Mouse (Mus musculus) adipocyte (in vitro differentiated cells): Measurements from ENCODE around the gene Kdm1b.
A peak's percentile ranks its signal among the peaks of the same experiment; 100 is the strongest.

ENCODE experiments used
- DNase-seq: peaks from one replicate; pipeline ENCODE4 v3.0.0-alpha.2; 2016; ENCODE audit warnings: low spot score

The Kdm1b gene

GRCm38 (mm10) chr13:47062756-47063155 is 19.5 kb downstream of the Kdm1b start:
- no peak for DNase-seq

- no peak for DNase-seq
Observed at GRCm38 (mm10) chr13:47063985-47064760, 20.9 kb downstream of the Kdm1b start.

DNA sequence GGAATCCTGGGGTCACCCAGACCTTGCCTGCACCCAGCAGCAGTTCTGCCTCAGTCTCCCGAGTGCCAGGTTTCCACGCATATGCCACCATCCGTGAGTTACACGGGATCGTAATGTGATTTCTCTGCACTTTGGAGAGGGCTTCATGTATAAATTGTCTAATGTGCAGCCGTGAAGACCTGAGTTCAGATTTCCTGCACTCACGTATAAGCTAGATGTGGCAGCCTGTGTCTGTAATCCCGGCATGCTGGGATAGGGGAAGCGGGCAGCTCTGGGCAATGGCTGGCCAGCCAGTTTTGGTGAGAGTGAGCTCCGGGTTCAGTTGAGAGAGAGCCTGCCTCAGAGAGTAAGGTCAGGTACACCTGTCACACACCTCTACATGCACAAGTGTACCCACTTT is 23.2 kb downstream of the Kdm1b start:
- DNase-seq = no peak

- DNase-seq = no peak
Observed at GRCm38 (mm10) chr13:47067001-47067400, 23.7 kb downstream of the Kdm1b start.

DNA sequence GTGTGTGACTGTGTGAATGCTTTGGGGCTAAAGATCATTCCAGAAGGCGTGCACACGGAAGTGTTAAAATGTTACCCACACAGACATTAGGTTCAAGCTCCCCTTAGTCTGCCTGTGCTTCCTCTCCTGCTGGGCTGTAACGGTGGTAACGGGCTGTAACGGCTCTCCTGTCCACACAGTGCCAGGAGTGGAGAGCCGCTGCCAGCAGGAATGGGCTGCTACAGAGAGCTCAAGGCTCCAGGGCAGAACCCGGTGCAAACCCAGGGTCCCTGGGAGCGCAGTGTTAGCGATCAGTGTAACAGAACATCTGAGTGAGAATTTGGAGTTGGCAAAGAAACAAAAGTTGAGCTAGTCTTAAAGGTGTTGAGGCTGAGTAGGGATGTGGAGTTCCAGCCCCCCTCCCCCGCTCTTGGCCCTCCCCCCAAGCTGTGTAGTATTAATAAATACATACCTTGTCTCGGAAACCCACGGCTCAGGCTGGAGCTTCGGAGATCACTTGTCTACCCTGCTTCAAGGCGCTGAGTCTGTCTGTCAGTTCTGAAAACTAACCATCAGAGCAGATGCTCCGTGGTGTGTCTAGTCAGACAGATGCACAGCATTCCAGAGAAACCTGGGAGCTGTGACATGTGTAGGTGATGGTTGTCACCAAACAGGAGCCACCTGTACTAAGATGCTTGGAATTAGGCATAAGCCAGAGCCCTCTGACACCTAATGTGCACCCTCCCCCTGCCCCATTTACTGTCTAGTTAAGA is 27.2 kb downstream of the Kdm1b start:
- DNase-seq = no peak

DNA sequence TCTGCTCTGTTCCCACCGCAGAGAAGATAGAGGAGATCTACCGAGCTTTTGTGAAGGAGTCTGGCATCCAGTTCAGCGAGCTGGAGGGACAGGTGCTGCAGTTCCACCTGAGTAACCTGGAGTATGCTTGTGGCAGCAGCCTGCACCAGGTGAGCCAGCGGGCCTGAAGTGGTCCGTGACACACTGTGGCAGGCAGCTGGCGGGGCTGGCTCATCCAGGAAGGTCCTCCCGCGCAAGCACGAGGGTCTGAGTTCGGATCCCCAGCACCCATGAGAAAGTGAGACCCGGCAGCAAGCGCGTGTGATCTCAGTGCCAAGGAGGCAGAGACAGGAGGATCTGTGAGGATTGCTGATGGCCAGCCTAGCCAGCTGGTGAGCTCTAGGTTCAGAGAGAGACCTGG is 28.6 kb downstream of the Kdm1b start:
- DNase-seq = no peak

DNA sequence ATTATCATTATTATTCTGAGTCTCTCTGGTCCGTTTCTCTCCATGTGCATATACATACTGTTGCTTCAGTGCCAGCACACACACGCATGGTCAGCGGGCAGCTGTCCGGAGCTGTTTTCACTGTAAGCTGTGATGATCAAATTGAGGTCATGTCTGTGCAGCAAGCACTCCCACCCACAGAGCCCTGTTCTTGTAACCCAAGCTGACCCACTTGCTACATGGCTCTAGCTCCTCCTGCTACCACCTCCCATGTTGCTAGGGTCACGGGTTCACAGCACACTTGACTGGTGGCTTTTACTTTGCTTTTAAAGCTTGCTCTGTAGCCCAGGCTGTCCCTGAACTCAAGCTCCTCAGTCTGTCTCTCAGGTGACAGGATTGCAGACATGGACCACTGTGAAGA is 29.2 kb downstream of the Kdm1b start:
- no peak for DNase-seq

DNA sequence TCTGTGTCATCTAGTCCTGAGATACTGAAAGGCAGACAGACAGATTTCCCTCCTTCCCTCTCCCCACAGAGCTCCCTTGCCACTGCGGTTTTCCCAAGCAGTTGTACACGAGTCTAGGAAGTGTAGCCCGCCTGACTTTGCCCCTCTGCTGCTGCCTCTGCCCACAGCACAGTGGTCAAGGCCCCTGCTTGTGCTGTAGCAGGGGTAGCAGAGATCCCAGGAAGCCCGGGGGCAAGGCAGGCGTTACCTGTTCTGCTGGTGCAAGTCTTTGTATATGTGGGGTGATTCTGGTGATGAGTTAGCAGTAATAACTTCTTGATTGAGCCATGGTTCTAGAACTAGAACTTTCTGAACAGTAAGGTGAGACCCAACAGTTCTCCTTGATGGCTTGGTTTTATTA is 32.9 kb downstream of the Kdm1b start:
- no peak for DNase-seq

- DNase-seq = no peak
Observed at GRCm38 (mm10) chr13:47077367-47077766, 34.1 kb downstream of the Kdm1b start.

DNA sequence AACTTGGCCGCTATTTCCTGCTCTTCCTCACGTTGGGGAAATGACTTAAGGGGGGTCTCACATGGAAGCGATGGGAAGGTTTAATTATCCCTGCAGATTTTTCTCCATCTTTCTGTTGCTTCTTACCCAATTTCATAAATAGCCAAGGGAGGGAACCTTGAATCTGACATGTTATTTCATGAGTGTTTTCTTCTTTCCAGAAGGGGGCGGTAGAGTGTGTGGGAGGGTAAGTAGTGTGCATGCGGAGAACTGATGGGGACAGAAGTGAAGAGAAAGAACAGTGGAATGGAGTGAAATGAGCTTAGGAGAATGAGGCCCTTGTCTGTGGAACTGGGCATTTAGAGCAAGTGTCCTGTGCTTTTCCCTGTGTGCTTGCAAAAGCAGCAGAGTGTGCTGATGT is 35.5 kb downstream of the Kdm1b start:
- DNase-seq = peak; percentile 11

GRCm38 (mm10) chr13:47080905-47081505 is 37.7 kb downstream of the Kdm1b start:
- DNase-seq = no peak

- no peak for DNase-seq
Observed at GRCm38 (mm10) chr13:47088433-47088832, 45.1 kb downstream of the Kdm1b start.

- no peak for DNase-seq
Observed at GRCm38 (mm10) chr13:47089271-47089670, 46.0 kb downstream of the Kdm1b start.

DNA sequence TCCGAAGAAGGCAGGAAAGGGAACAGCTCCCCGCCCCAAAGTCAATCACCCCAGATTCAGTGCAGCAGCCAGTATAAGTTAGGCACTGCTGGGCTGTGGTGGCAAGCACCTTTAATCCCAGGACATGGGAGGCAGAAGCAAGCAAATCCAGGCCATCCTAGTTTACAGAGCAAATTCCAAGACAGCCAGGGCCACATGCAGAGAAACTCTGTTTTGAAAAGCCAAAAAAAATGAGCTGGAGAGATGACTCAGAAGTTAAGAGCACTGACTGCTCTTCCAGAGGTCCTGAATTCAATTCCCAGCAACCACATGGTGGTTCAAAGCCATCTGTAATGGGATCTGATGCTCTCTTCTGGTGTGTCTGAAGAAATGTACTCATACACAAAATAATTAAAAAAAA is 50.5 kb downstream of the Kdm1b start:
- DNase-seq = no peak

- peak; percentile 10 for DNase-seq
Observed at GRCm38 (mm10) chr13:47096591-47096990, 53.3 kb downstream of the Kdm1b start.

- DNase-seq = no peak
Observed at GRCm38 (mm10) chr13:47099265-47099664, 56.0 kb downstream of the Kdm1b start.

- DNase-seq = no peak
Observed at GRCm38 (mm10) chr13:47100587-47100986, 57.3 kb downstream of the Kdm1b start.

DNA sequence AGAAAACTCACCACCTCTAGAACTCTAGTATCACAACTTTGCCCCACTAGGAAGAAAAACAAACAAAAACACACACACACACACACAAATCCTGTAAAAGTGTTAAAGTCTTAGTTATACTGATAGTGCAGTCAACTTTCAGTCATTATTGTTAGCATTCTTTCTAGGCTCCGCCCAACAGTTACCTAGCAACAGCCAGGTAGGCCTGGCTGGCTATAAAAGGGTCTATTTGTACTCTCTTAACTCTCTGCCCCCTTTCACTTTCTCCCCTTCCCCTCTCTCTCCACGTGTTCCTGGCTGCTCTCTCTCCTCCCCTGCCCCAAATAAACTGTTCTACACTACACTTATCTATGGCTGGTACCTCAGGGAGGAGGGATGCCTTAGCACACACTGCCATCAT is 60.8 kb downstream of the Kdm1b start:
- DNase-seq = no peak

DNA sequence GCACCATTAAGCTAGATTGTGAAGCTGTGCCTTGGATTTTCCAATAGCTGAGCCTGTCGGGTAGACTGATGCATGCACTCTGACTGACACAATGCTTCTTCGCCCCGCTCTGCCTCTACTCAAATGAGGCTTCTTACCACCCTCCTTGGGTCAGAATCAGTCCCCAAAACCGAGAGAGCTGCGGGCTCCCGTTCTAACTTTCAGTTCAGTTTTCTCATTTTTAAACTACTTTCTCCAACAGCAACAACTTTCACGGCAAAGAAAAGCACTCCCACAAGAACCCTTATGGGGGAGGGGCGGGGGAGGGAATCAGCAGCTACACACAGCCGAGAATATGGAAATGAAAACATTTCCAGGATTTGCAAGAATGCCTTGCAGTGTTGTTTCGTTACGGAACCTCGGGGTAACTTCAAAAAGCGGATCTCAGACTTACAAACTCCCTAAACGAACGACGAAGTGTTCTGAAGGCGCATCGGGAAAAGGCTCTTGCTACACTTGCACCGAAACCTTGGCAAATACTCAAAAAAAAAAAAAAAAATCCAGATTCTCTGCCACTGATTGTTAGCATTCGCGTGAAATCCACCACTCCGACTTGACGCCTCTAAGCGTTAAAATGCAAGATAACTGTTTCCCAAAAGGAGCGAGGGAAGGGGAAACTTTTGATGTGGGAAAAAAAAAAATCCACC is 61.7 kb downstream of the Kdm1b start:
- DNase-seq = peak; percentile 74

DNA sequence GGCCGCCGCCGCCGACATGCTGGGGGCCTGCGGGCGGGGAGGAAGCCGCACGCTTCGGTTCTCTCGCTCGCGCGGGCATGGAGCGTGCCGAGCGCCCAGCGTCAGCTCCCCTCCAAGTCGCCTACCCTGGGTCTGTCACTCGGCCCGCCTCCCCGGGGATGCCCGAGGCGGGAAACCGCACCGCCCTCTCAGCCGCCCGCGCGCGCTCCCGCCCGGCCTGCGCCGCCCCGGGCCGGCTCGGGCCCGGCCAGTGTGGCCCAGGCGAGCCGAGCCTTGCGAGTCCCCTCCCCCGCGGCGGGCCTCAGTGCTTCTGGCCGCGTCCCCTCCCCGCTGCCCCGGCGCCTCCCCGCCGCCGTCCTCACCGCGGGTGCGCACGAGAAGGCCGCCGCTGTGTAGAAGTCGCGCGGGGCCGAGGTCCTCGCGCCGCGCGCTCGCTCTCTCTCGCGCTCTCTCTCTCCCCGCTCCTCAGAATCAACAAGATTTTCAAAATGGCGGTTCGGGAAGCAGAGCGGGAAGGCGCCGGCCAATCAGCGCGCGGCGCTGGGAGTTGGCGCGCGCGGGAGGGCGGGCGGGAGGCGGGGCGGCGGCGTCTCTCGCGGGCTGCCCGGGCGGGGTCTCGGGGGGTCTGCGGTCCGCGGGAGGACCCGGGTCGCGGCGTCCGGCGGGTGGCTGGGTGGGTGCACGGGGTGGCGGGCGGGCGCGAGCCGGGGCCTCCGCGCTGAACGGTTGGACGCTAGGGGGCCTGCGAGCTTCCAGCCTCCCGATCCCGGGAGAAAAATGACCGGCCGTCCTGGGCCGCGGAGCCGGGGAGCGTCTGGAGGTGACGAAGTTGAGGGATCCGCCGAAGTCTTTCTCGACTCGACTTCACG is 62.6 kb downstream of the Kdm1b start, which contains the start of gene Dek:
Dek (minus strand) TSS at position 491 of the 869 bp plus-strand sequence.
- DNase-seq = peak; percentile 79

GRCm38 (mm10) chr13:47106580-47106888 is 63.2 kb downstream of the Kdm1b start:
- DNase-seq = no peak

DNA sequence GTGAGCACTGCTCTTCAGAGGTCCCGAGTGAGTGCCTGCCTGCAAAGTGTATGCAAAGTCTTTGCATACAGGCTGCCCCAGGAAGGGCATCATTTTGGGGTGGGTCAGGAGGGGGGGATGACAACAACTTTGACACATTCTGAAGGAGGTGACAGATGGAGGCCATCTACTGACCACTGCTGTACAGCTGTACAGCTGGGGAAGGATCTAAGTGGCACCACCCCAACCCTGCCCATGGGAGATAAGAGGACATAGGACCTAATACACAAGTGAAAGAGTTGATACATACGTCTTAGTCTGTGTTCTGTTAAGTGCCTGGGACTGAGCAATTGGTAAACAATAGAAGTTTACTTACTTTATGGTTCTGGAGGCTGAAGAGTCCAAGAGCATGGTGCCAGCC is 65.9 kb downstream of the Kdm1b start:
- DNase-seq = no peak
